Mouse (Mus musculus): ENCODE results near the gene Itga7. TPM values are rescaled to one million over a fixed set of nuclear protein-coding genes. Genes with fewer than 3 reads are reported as not detected.
A peak's percentile ranks its signal among the peaks of the same experiment; 100 is the strongest.

The Itga7 gene
- polyA plus RNA-seq, 1 experiment, result 1.9 TPM

DNA sequence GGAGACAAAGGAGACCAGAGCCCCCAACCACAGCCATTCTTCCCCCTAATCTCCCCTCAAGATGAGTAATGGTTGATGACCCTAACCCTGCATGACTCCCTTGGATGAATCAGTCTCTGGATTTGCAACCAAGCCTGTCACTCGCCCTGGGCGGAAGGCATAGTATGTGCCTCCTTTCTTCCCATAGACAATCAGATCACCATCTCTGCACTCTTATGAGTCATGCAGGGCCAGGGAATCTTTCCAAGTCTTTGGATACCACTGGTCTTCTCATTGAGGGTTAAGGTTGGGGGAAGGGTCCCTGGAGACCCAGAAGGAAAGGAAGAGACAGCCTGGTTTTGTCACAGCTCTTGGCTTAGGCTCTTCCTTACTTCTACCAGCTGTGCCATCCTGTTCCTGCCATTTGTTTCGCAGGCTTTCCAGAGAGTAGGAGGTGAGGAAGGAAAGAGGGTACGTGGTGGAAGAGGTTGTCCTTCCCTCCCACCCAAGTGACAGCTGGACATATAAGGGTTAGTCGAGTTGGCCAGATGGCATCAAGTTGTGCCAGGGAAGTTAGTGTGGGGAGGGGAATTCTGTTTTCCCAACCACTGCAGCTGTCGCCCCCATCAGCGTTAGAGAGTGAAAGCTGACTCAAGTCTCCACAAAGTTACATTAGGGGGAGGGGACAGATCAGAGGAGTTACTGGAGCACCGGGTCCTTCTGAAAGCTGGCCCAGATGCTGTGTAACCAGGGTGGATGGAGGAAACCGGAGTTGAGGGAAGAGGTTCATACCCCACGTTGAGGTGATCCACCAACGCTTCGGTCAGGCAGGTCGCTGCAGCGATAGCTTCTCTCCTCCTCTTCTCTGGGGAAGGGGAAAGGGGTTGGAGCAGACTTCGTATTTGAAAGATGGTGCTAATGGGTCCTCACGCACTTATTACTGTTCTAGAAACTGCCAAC lies 11.5 kb upstream of the Itga7 start:
- H3K4me3 ChIP-seq (replicated peaks; ENCODE audit: control insufficient read depth, low read depth, low read length), result no peak overlapping the region
- H3K27ac ChIP-seq (ENCODE audit: control insufficient read depth, insufficient read depth, low read depth, low read length, poor library complexity), result no peak overlapping the region
- 70% methylated on average over 16 of the region's 16 CpGs for WGBS
- peaks cover 1% of the 10 kb centered on the region; the same call in 1 of the 2 replicates for H3K4me1 ChIP-seq (ENCODE audit: control insufficient read depth, insufficient read depth, low read length)
- TF ChIP-seq CTCF (IDR thresholded peaks at IDR 0.05; ENCODE audit: control insufficient read depth, insufficient read depth, low read length) (no peak), POLR2A (IDR thresholded peaks at IDR 0.05; ENCODE audit: borderline replicate concordance, control insufficient read depth, low read depth, low read length) (no peak)

DNA sequence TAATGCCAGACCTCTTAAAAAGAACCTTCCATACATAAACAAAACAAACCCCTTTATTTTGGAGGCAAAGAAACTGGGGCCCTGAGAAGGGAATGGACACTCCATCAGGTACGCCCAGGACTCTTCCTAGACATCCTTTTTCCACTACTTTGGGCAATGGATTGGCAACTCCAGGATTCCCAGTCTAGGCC lies 10.9 kb upstream of the Itga7 start, which contains the start of gene Rdh5:
Gene Rdh5, minus strand, starts transcription at position 67 of the 191 bp plus-strand sequence.
- 25% methylated on average over 1 of the region's 1 CpGs for WGBS
- TF ChIP-seq POLR2A (IDR thresholded peaks at IDR 0.05; ENCODE audit: borderline replicate concordance, control insufficient read depth, low read depth, low read length) (no peak), CTCF (IDR thresholded peaks at IDR 0.05; ENCODE audit: control insufficient read depth, insufficient read depth, low read length) (no peak)

DNA sequence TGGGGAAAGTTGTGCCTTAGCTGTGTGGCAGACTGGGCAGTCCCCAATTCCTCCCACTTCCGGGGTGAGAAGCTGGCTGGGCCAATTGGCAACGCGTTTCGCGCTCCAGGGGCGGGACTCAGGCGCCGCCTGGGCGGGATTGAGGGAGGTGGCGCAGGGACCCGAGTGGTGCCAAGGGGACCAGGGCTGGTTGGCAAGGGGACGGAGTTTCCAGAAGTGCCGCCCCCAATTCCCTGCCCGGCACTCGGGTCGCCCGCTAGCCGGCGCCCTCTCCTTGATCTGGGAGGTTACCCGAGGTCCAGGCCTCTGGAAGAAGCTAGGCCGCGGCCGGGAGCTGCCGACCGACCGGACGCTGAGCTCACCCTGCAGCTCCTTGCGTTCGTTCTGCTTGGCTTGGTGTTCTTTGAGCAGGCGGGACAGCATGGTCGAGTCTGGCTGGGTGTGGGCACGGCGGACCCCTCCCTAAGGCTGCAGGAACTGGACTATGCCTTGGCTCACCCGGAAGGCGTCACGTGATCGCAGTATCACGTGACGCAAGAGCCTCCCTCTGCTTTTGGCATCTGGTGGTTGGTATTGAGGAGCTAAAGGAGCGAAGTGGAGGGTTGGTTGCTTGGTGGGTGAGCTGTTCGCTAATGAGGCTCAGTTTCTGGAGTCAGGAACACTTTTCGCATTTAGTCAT lies 10.5 kb upstream of the Itga7 start:
- H3K4me3 ChIP-seq (replicated peaks; ENCODE audit: control insufficient read depth, low read depth, low read length), result peak overlapping the region; percentile 90
- peak overlapping the region; percentile 94 for H3K27ac ChIP-seq (ENCODE audit: control insufficient read depth, insufficient read depth, low read depth, low read length, poor library complexity)
- under 1% methylated on average over 42 of the region's 42 CpGs for WGBS
- peaks cover 1% of the 10 kb centered on the region; the same call in 1 of the 2 replicates for H3K4me1 ChIP-seq (ENCODE audit: control insufficient read depth, insufficient read depth, low read length)
- TF ChIP-seq POLR2A (IDR thresholded peaks at IDR 0.05; ENCODE audit: borderline replicate concordance, control insufficient read depth, low read depth, low read length) (peak; percentile 60; the same call in 1 of the 2 replicates), CTCF (IDR thresholded peaks at IDR 0.05; ENCODE audit: control insufficient read depth, insufficient read depth, low read length) (no peak)

More for the DNA sequence above, 10.9 kb upstream of the Itga7 start, which contains the start of gene Rdh5:
- peaks cover 1% of the 10 kb centered on the region; the same call in 1 of the 2 replicates for H3K4me1 ChIP-seq (ENCODE audit: control insufficient read depth, insufficient read depth, low read length)
- peak within 1 kb of the TSS; percentile 94 for H3K27ac ChIP-seq (ENCODE audit: control insufficient read depth, insufficient read depth, low read depth, low read length, poor library complexity)
- H3K4me3 ChIP-seq (replicated peaks; ENCODE audit: control insufficient read depth, low read depth, low read length), result peak within 1 kb of the TSS; percentile 90

DNA sequence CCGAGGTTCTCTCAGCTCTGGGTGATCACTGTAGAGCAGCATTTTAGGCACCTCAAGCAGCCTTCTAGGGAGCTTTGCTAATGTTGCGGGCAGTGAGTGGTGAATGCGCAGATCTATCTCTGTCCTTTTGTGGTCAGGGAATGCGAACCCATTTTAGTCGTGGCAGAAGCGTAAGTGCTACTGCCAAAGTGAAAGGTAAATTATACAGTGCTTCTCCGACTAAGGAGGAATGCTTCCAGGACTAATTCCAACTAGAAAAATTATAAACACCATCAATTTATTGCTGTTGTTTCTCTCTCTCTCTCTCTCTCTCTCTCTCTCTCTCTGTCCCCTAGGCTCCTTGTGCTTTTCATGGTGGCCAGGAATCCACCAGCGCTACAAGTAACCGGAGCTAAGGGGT lies 9.7 kb upstream of the Itga7 start, which contains the start of gene Bloc1s1:
Gene Bloc1s1, minus strand, starts transcription at position 101 of the 400 bp plus-strand sequence.
- WGBS, result 37% methylated on average over 9 of the region's 9 CpGs
- no peak for TF ChIP-seq CTCF (IDR thresholded peaks at IDR 0.05; ENCODE audit: control insufficient read depth, insufficient read depth, low read length)
- no peak for TF ChIP-seq POLR2A (IDR thresholded peaks at IDR 0.05; ENCODE audit: borderline replicate concordance, control insufficient read depth, low read depth, low read length)
- Histone ChIP-seq H3K27ac (ENCODE audit: control insufficient read depth, insufficient read depth, low read depth, low read length, poor library complexity) (peak within 1 kb of the TSS; percentile 94), H3K4me1 (ENCODE audit: control insufficient read depth, insufficient read depth, low read length) (peaks cover 1% of the 10 kb centered on the region; the same call in 1 of the 2 replicates), H3K4me3 (replicated peaks; ENCODE audit: control insufficient read depth, low read depth, low read length) (peak within 1 kb of the TSS; percentile 90)

DNA sequence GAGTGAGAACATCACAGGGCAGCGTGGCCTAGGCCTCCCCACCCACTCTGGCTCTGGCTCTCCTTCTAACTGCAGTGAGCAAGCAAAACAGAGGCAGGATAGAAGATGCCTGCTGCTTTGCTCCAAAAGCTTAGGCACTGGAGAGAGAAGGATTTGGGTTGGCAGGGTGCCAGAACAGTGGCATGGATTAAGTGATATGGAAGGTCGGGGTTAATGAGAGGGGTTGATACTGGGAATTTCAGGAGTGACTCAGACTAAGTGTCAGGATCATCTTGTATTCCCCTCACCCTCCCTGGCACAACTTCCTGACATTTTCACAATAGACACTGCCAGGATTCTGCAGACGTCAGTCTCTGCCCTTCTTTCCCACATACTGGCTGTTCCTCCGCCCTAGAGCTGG lies 5.3 kb upstream of the Itga7 start:
- H3K4me3 ChIP-seq (replicated peaks; ENCODE audit: control insufficient read depth, low read depth, low read length), result no peak overlapping the region
- no peak for TF ChIP-seq POLR2A (IDR thresholded peaks at IDR 0.05; ENCODE audit: borderline replicate concordance, control insufficient read depth, low read depth, low read length)
- TF ChIP-seq CTCF (IDR thresholded peaks at IDR 0.05; ENCODE audit: control insufficient read depth, insufficient read depth, low read length), result no peak
- H3K27ac ChIP-seq (ENCODE audit: control insufficient read depth, insufficient read depth, low read depth, low read length, poor library complexity), result no peak overlapping the region
- WGBS, result 68% methylated on average over 4 of the region's 4 CpGs
- H3K4me1 ChIP-seq (ENCODE audit: control insufficient read depth, insufficient read depth, low read length), result peaks cover 1% of the 10 kb centered on the region; the same call in 1 of the 2 replicates

- TF ChIP-seq CTCF (IDR thresholded peaks at IDR 0.05; ENCODE audit: control insufficient read depth, insufficient read depth, low read length) (no peak), POLR2A (IDR thresholded peaks at IDR 0.05; ENCODE audit: borderline replicate concordance, control insufficient read depth, low read depth, low read length) (no peak)
- Histone ChIP-seq H3K4me3 (replicated peaks; ENCODE audit: control insufficient read depth, low read depth, low read length) (no peak overlapping the region), H3K4me1 (ENCODE audit: control insufficient read depth, insufficient read depth, low read length) (no peaks in the 10 kb centered on the region), H3K27ac (ENCODE audit: control insufficient read depth, insufficient read depth, low read depth, low read length, poor library complexity) (no peak overlapping the region)
- WGBS, result 81% methylated on average over 7 of the region's 7 CpGs
These were observed 3.8 kb upstream of the Itga7 start for GRCm38 (mm10) chr10:128929638-128930378.

- H3K4me1 ChIP-seq (ENCODE audit: control insufficient read depth, insufficient read depth, low read length), result no peaks in the 10 kb centered on the region
- no peak for TF ChIP-seq CTCF (IDR thresholded peaks at IDR 0.05; ENCODE audit: control insufficient read depth, insufficient read depth, low read length)
- TF ChIP-seq POLR2A (IDR thresholded peaks at IDR 0.05; ENCODE audit: borderline replicate concordance, control insufficient read depth, low read depth, low read length), result no peak
- no peak overlapping the region for H3K27ac ChIP-seq (ENCODE audit: control insufficient read depth, insufficient read depth, low read depth, low read length, poor library complexity)
- H3K4me3 ChIP-seq (replicated peaks; ENCODE audit: control insufficient read depth, low read depth, low read length), result no peak overlapping the region
- 41% methylated on average over 2 of the region's 2 CpGs for WGBS
These were observed 2.2 kb upstream of the Itga7 start for GRCm38 (mm10) chr10:128931441-128931840.
